Mouse (Mus musculus): ENCODE results near the gene Dlg2. TPM values are rescaled to one million over a fixed set of nuclear protein-coding genes. Genes with fewer than 3 reads are reported as not detected.

Dlg2 gene
- polyA plus RNA-seq, 1 experiment: 141 TPM

DNA sequence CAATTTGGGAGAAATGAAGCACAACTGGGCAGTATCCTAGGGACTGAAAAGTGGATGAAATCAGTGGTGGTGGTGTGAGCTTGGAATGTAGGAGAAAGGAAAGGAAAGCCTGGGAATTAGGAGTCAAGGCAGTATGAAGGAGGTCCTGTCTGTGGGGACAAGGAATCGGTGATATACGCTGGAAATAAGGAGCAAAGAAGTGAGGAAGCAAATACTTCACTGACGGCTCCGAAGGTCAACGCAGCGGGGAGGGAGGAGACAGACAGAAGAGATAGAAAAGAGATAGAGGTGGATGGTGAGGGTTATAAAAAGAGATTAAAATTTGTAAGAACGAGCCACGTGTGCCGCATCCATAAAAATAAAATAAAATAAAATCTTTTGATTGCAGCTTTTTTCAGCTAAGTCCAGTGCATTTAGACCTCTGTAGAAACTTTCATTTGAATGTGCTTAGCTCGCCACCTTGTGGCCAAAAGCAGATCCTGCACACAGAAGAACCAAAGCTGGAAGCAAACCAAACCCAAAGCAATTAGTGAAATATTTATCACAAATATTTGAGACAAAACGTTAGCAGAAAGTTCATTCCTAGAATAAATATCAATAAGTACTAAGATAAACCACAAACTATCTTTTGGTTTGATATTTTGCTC, 955.2 kb downstream of the Dlg2 start:
- DNase-seq (ENCODE audit: extremely low spot score in 1 of 2, low spot score in 1 of 2): peak in 1 of 2 experiments; percentile 83

DNA sequence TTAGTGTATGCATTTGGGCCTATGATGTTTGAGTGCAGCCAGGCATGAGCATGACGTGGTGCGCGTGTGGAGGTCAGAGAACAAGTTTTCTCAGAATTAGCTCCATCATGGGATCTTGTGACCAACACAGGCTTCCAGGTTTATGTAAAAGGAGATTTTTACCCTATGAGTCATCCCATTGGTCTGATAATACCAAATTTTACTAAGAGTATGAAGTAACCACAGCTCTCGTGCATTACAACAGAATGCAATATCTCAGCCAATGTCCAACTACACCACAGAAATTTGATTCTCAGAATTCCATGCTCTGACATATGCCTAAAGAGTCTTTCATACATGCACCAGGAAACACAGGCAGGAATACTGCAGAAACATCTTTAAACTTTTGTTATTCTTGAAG, 956.1 kb downstream of the Dlg2 start:
- no peak for DNase-seq (ENCODE audit: extremely low spot score in 1 of 2, low spot score in 1 of 2)

DNA sequence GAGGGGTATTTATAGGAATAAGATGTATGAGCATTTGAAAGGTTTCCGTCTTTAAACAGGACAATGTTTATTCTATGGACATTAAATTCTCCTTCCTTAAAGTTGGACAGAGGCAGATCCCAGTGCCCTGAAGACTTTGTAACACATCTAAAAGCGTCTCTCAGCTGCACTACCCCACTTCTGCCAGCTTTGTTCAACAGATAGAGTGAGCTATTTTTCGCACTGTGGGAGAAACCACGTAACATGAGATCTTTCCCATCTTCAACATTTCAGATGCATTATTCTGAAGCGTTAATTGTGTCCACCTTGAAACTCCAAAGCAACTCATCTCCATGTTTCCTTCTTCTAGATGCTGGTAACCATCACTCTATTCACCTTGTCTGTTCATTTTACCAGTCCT, 958.3 kb downstream of the Dlg2 start:
- DNase-seq (ENCODE audit: extremely low spot score in 1 of 2, low spot score in 1 of 2): peak in 1 of 2 experiments; percentile 50

DNA sequence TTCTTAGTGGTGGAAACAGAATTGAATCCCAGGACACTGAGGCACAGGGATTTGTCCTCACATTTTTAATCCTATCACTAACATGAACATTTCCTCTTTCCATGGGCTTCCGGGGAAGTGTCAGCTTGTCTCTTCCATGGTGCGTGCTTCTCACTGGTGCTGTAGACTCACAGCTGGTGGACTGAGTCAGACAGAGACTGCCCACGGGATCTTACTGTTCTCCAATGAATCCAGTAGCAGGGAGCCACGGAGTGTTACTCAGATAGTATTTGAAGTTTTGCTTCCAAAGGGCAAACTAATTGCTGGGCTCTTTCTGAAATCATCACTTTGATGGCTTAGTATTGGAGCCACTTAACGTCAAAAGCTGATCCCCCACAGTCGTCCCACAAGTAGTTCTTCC, 963.9 kb downstream of the Dlg2 start:
- peak in 1 of 2 experiments; percentile 74 for DNase-seq (ENCODE audit: extremely low spot score in 1 of 2, low spot score in 1 of 2)

DNA sequence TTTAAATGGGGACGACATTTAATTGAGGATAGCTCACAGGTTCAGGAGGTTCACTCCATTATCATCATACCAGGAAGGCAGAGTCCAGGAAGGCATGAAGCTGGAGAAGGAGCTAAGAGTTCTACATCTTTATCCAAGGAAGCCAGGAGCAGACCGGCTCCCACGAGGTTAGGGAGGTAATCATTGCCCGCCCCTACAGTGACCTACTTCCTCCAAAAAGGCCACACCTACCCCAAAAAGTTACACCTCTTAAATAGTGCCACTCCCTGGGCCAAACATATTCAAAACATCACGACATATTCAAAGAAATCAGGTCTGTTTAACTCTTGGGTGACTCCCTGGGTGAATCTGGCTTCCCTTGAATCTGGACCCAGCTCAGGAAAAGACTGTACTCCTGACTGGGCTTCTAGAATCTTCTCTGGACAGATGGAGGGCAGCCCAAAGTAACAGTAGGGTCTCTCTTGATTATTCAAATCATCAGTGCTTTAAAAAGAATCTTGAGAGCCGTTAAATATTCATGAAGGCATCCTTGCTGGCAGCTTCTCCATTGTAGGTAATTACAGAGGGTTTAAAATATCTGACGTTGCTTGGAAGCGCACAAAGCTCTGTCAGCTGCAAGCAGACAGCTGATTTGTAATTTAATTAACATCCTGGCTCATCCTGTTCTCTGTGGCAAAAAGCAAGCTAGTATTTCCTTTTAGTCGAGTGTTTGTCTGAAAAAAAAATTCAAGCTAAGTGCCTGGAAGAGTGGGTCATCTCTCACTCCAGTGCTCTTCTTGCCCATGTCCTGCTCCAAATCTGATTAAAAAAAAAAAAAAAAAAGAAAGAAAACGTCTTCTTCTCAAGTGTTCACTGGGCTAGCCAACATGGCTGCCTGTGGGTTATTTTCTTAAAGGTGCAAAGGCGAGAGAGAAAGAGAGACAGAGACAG, 966.2 kb downstream of the Dlg2 start:
- DNase-seq (ENCODE audit: extremely low spot score in 1 of 2, low spot score in 1 of 2): peak; percentile 56 to 77

DNA sequence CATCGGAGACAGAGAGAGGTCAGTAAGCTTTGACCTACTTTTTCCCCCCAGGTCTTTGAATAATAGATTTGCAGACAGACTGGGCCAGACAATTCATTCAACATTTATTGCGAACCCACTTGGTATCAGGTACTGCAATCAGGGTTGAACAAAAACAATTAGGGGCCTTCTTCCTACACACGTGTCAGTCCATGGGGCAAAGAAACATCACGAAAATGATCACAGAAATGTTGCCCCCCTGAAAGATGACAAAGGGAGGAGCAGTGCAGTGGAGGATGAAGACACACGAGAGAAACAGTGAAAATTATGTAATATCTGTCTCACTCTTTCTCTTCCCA, 966.9 kb downstream of the Dlg2 start:
- DNase-seq (ENCODE audit: extremely low spot score in 1 of 2, low spot score in 1 of 2): no peak

DNA sequence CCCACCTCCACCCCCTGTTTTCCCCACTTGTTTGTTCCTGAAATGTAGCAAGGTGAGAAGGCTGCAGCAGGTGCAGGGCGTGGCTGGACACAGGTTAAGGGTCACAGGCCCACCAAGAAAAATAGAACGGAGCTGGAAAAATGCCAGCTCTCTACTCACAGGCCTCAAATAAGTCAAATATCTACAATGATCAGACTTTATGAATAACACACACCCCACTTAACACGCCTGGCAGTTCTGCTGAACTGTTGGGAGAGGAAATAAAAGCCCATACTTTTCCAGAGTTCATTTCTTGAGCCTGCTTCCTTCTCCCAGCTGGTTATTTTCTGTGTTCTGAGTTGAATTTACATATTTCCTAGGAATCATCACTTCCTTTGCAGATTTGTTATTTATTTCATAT, 967.4 kb downstream of the Dlg2 start:
- DNase-seq (ENCODE audit: extremely low spot score in 1 of 2, low spot score in 1 of 2): peak in 1 of 2 experiments; percentile 23

DNA sequence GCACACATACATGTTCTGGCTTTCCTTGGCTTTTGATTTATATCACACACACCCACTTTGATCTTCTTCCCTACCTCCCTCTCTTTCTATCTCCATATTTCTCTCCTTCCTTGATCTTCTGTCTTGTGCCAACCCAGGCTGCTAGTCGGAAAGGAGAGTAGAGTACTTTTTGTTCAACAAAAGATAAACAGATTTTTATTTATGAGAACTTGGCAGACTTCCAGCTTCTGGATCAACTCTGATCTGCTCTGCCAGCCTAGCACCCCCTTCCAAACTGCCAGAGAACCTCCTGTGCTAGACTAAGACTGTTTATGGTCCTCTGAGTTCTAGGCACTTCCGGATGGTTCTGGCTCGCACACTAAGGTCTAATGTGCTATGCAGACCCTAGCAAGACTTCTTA, 968.3 kb downstream of the Dlg2 start:
- peak in 1 of 2 experiments; percentile 56 for DNase-seq (ENCODE audit: extremely low spot score in 1 of 2, low spot score in 1 of 2)

DNA sequence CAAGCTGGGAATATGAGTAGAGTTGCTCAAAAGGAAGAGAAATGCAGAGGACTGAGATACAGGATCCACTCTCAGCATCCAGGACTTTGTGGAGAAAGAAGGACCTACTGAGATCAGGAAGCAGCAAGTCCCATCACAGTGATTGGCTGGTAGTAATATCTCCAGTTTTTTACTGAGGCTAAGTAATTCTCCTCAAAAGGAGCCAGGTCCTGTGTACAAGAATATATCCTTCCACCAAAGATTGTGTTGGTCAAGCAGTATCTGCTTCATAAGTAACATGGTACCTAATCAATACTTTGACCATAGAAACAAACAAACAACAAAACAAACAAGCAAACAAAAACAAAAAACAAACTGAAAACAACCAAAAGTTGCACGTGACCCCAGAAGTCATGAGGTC, 980.3 kb downstream of the Dlg2 start:
- no peak for DNase-seq (ENCODE audit: extremely low spot score in 1 of 2, low spot score in 1 of 2)

DNA sequence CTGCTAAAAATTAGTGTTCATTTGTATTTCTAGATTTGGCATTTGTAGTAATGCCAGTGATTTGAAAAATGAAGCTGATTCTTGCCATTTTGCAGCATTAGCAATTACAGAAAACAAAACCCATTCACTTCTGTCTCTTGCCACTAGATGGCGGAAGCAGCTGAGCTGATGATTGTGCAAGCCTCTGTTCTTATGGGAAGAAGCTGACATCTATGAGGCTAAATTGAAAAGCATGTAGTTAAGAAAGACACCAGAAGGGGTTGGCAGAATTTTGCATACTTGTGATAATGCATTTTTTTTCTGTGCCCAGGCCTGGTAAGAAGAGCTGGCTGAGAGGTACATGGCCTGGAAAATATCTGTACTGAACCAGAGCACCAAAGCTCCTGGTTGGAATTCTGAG, 980.7 kb downstream of the Dlg2 start:
- DNase-seq (ENCODE audit: extremely low spot score in 1 of 2, low spot score in 1 of 2): peak; percentile 71 to 91

DNA sequence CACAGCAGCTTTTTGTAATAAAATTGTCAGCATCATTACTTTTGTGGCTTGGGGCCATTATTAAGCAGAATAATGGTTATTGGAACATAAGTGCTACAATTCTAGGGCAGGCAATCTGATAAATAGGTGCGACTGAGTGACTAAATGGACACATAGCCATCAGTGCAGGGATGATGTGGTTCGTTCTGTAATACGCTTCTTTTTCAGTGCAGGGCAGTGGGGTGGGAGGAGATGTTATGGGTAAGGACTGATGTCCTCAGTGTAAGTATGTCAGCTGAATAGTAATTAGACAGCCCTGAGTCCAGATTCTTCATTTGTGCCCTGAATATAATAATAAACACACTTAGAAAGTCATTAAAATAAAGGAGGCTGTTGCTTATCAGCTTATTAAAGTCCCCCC, 984.9 kb downstream of the Dlg2 start:
- DNase-seq (ENCODE audit: extremely low spot score in 1 of 2, low spot score in 1 of 2): no peak

DNA sequence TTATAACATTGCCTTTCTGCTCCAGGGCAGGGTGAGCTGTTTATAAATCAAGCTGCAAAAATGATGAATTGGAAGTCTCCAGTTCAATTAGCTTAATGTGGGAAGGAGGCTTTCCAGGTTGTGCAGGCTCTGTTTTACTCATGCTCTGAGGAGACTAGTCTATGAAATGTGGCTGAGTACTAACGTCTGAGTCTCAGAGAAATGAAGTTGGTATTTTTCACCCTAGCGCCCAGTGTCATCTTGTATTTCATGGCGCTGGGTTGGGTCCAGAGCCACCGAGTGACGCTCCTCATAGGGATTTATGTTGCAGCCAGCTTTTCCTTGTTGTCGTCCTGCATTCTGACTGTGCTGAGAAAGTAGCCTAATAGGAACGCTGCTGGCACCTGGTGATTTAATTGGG, 986.8 kb downstream of the Dlg2 start:
- DNase-seq (ENCODE audit: extremely low spot score in 1 of 2, low spot score in 1 of 2): no peak

DNA sequence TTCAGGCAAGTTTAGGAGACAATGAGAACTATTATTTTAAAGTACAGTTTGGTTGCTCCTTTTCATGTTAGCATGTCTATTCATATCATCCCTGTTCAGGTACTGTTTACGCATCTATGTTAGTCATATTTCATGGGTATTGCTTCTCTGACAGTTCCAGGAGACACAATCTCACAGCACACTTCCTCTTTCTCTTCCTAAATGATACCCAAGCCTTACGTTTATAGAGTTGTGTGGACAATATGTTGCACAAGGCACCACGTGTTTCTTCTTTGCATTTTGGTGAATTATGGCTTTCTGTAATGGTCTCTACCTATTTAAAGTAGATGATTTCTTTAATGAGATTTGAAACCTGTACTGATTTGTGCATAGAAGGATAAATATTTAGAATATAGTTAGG, 990.6 kb downstream of the Dlg2 start:
- DNase-seq (ENCODE audit: extremely low spot score in 1 of 2, low spot score in 1 of 2): no peak

DNA sequence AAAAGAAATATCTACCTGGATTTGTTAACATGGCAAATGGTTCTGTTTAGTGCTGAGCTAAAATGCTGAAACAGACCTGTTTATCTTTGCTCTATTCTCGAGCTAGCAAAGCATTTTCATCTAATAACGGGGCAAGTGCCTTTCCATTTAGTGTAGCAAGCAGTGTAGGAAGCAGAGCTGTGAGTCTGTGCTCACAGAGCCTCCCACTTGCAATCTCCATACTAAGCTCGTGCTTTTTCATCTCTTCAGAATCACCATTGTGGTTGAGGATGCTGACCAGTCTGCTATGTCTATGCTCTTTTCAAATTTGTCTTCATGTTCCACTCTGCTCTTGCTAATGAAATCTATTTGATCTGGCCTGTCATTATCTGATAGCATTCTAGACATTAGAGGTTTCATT, 1002.7 kb downstream of the Dlg2 start:
- DNase-seq (ENCODE audit: extremely low spot score in 1 of 2, low spot score in 1 of 2): peak in 1 of 2 experiments; percentile 39

DNA sequence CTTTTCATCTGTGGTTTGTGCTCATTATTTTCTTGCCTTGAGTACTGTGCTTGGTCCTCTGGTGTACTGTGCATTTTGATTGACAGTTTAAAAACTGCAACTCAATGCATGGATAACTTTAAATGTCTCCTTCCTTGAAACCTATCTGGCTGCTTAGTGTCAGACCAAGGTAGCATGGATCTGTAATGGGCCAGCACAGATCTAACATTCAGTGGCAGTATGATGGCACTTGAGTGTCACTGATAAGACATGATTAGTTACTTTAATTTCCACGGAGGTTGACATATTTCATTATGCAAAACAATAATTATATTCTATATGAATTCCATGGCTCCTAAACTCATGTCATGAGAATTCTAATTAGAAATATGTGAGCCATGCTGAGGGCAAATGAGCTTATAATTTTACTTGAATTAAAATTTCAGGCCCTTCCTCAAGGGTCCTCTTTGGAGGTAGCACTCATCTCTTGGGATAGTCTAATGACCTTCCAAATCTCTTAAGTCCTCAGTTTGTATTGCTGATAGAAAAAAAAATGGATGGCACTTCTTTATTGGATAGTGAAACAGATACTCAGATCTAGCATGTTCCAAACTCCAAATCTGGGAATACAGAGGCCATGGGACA, 1005.2 kb downstream of the Dlg2 start:
- no peak for DNase-seq (ENCODE audit: extremely low spot score in 1 of 2, low spot score in 1 of 2)

DNA sequence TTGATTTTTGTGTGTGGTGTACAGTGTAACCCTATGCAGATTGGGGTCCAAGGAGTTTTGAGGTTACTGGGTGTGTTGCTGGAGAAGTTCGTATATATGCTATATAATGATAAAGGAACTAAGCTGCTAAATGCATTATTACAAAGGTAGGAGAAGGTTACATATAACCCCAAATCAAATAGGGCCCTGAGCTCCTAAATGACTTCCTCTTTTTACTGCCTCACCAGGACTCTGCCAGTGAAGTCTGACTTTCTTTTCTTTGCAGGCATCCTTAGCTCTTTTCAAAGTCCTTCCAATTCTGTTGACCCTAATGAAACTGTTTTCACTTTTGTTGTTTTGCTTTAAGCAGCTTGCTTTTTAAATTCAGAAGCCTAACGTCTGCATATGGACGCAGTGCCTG, 1016.8 kb downstream of the Dlg2 start:
- DNase-seq (ENCODE audit: extremely low spot score in 1 of 2, low spot score in 1 of 2): no peak

DNA sequence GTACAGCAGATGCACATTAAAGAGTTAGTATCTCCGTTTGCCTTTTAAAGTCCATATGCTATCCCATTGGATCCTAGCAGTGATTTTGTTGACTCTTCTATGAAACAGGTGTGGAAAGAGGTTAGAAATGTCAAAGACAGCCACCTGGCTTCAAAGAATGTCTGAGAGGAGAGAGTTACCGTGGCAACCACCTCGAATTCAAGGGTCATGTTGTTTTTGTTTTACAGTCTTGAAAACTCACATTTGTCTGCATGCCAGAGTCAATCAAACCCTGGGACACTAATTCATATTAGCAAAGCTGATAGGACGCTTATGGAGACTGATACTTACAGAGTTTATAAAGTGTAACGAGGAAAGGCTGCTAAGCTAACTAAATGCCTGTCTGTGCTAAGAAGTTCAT, 1019.1 kb downstream of the Dlg2 start:
- no peak for DNase-seq (ENCODE audit: extremely low spot score in 1 of 2, low spot score in 1 of 2)

DNA sequence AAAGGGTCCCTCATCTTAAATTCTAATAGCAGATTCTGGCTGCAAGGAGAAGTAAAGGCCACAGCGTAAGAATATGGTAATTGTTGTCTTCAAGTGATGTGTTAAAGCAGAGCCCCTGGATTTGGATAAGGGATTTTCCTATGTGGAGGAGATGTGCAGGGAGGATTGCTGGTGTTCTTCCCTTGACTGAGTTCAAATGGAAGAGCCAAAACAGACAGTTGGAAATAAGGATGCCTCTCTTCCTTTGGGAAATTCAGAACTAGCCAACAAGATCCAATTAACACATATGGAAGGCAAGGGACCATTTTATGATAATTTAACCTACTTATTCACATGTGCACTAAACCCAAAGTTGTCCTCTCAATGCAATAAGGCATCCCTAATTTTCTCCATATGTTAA, 1034.6 kb downstream of the Dlg2 start:
- DNase-seq (ENCODE audit: extremely low spot score in 1 of 2, low spot score in 1 of 2): no peak

DNA sequence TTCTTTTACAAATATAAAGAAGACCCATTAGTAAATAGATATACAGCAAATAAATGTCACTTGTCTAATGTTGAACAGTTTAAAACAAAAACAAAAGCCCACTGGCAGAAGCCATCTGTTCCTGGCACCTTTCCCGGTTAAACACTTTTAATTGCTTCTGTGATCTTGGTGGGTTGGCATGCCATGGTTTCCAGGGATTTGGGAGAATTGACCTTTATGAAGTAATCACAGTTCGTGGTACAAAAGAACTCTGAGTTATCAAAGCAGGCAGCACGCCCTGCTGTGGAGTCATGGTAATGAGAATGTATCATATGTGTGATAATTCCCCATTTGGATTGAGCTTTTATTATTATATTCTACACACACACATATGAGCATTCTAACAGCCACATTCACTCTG, 1038.0 kb downstream of the Dlg2 start:
- DNase-seq (ENCODE audit: extremely low spot score in 1 of 2, low spot score in 1 of 2): peak in 1 of 2 experiments; percentile 37

DNA sequence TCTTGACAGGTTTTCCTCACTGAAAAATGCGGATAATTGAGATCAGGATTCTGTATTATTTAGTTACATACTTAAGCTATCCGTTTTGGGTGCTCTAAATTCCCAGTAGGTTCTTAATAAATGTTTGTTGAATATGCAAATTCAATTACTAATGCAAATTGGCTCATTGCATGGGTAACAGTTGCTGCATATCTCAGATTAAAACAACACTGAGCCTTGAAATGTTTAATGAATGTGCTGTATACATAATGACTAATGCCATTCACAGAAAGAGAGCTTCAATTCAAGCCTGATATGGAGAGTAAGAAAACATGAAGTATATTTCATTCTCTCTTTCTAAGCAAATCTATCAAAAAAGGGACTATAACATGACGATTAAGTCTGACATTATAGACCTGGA, 1039.8 kb downstream of the Dlg2 start:
- DNase-seq (ENCODE audit: extremely low spot score in 1 of 2, low spot score in 1 of 2): no peak

DNA sequence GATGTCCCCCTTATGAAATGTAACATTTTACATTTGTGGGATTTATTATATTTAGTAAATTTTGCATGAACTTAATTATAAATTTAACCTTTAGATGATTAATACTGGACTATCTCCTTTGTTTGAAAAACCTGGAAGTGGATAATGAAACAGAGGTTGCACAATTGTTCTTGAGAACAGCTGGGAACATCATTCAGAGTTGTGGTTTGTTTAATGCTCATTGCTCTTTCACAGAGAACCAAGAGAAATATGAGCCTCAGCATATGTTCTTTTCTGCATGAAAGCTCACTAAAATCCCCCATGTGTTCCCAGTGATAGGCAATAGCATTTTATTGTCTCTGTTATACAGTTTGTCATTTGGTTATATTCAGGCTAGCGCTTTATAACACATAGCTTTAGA, 1049.4 kb downstream of the Dlg2 start:
- DNase-seq (ENCODE audit: extremely low spot score in 1 of 2, low spot score in 1 of 2): no peak

Data from frontal cortex, adult 2 months (tissue).